Mouse (Mus musculus) E14TG2a.4 (cell line): ENCODE measurements at regions not wholly inside any gene's neighbourhood (a gene's known extent, or its start where the extent isn't known, plus 50 kb on each side); places are given as distances from the start of the nearest gene placed in this dataset.

Source experiments
- CTCF ChIP-seq: conservative IDR thresholded peaks from 2 replicates; pipeline ENCODE4 v1.5.1; 2014; ENCODE audit warnings: low read length
- NANOG ChIP-seq: IDR thresholded peaks from 2 replicates; pipeline ENCODE4 v1.6.1; 2014; ENCODE audit warnings: borderline replicate concordance, low read length, mixed read lengths

- TF ChIP-seq CTCF (no peak), NANOG (no peak)
Measured at GRCm38 (mm10) chr1:73847126-73847525, 277.1 kb downstream of the Tns1 start.
